Mouse (Mus musculus): ENCODE measurements around the gene Klhl40. TPM values are rescaled to one million over a fixed set of nuclear protein-coding genes. Genes with fewer than 3 reads are reported as not detected.

The Klhl40 gene
- total RNA-seq, 2 experiments from 2014 or later: 1.3 TPM

DNA sequence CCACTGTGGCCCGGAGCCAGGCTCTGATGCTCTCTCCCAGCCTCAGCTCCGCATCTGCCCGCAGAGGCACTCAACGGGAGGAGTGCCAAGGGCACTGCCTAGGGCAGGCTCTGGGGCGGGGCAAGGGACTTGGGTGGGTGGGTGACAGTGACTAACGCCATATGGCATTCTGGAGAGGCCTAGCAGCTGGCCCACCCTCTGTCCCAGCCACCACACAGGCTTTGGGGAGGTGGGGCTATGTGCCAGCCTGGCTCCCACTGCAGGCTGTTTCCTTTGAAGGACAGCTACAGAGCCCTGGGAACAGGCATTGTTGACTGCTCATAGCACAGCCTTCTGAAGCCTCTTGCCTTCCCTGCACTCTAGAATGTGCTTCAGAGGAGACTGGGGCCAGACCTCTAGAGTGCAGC is 45.2 kb downstream of the Klhl40 start:
- intact Hi-C loops (cut with DNase I): no loop called here
- DNase-seq: peak; percentile 91

DNA sequence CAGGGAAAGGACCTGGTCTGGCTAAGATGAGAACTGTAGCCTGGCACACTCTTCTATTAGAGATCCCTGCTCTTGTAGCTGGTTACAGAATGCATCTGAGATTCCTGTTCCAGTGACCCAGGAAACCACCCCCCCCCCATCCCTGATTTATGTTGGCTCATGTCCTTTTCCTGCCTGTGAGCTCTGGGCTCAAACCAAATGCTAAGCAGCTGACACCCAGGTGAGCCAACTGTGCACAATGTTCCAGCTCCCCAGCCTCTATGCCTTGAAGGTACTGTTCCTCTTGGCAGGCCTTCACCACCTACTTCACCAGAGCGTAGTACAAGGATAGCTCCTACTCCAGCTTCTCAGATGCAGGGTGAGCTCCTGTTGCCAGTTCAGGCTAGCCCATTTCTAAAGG is 45.6 kb downstream of the Klhl40 start:
- intact Hi-C loops (cut with DNase I): no loop called here
- DNase-seq: peak; percentile 33

DNA sequence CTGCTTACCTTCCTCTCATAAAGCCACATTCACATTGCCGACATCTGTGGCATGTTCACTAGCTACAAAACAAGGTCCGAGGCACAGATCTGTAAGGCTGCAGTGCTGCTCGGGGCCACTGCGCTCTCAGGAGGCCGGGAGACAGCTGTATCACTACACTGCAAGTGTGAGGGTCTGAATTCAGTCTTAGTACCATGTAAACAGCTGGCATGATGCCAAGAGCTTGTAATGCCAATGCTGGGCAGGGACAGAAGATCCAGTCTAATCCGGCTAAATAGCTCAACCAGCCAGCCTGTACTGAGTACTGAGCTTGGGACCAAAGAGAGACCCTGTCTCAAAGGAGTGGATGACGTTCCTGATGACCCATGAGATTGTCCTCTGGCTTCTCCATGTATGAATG is 46.6 kb downstream of the Klhl40 start:
- intact Hi-C loops (cut with DNase I): no loop called here
- peak; percentile 70 for DNase-seq

DNA sequence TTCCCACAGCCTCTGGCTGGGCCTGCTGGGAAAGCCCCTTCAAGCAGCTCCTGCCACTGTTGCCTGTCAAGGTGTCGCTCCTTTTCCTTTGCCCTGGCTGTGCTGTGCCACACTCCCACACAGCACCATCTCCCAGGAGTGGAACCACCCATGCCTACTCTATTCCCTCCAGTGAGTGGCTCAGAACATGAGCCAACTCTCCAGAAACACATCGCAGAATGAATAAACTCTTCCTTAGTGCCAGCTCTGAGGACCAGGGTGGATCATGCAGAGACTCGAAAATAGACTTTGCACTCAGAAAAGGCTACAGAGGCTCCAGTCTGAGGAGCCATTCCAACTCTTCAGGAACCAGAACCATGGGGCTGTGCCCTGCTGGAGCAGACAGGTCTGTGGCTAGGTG is 48.9 kb downstream of the Klhl40 start:
- intact Hi-C loops (cut with DNase I): no loop called here

DNA sequence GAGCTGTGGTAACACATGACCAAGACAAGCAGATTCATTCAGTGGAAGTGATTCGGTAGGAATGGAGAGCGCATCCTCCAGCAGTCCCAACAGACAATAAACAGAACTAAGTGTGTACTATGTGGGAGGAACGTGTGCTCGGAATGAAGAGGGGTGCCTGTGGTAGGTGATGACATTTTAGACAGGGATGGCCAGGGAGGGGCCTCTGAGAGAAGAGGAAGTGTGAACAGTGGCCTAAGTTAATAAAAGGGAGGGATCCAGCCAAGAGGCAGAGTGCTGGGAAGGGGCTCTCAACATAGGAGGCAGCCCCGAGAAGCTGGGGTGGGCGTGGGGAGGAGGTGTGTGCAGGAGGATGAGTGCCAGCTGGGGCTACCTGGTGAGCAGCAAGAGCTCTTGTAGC is 50.9 kb downstream of the Klhl40 start:
- intact Hi-C loops (cut with DNase I): no loop called here
- no peak for DNase-seq

More for the DNA sequence above, 48.9 kb downstream of the Klhl40 start:
- DNase-seq: no peak

DNA sequence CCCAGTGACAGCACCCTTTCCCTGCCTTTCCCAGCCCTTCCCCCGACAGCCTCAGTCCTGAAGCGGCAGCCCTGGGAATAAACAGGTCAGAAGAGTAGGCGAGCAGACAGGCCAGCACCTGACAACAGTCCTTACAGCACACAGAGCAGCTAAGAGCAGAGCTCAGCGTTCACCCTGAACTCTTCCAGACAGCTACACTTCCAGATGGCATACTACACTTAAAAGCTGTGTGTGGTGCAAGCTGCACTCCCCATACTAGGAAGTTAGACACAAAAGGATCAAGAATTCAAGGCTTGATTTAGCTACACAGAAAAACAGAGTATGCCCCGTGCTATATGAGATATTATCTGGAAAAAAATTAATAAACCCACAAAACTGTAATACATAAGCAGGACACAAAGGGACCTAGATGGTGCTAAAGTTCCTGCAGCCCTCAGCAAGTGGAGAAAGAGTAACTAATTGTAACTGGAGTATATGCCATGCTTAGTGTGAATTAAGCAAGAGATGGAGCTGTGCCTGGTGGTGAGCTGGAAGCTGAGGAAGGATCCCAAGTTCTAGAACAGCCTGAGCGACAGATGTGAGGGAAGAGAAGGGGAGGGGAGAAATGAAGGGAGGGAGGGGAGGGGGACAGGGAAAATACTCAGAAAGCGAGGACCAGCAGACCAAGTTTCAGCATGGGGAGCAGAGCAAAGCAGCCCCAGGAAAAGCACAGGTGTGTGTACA is 52.0 kb downstream of the Klhl40 start:
- intact Hi-C loops (cut with DNase I): no loop called here
- DNase-seq: no peak

DNA sequence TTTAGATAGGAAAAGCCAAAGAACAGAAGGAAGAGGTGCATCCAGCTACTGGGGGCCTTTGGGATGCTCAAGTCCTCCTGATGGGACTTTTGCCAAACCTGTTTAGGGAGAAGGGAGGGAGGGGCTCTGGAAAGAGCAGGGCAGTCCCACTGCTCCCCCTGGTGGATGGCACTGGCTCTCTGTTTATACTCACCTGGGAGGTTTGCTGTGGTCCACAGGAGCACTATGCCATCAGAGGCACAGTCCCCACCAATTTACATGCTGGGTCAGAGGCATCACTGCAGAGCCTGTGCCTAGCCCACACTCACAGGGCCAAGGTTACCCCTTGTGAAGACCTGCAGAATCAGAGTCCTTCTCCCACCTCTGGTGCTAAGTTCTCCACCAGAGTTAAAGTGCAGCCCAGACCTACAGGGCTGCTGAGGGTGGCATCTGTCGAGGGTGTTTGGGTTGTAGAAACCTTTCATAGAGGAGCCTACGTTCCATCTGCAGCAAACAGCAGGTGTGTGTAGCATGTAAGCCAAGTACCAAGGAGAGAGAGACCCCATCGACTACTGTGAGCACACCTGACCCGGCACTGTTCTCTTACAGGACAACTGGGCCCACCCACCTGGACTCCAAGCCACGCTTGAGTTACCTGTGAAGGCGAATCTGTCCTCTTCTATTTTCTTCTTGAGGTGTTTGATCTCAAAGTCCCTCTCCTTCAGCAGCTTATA is 53.0 kb downstream of the Klhl40 start:
- DNase-seq: peak; percentile 67
- intact Hi-C loops (cut with DNase I): no loop called here

DNA sequence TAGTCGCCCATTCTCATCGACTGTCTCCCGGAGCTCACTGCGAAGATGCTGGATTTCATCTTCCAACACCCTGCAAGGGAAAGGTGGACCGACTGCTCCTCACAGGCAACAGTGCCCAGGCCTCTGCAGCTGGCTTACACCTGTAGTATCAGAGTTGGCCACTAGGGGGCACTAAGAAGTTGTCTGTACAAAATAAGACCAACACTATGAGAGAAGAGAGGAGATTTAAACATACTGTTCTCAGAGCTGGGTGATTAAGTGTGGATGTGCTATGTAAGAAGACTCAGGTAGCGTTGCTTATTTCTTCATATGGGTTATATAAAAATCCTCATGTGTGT is 53.5 kb downstream of the Klhl40 start:
- peak; percentile 84 for DNase-seq
- intact Hi-C loops (cut with DNase I): no loop called here

Other genes starting within 250 kb of the Klhl40 start
- under 1 TPM; 0.42 to 0.98 TPM for gene Lyzl4, start 135.5 kb upstream of the Klhl40 start, total RNA-seq (2021)
- 1 to 10 TPM; 3.1 to 5.5 TPM for gene Vipr1, start 134.9 kb upstream of the Klhl40 start, total RNA-seq (2021)
- gene Sec22c, start 72.1 kb upstream of the Klhl40 start, total RNA-seq (2021): 10 to 100 TPM; 38.7 to 40.7 TPM
- gene Ss18l2, start 67.3 kb upstream of the Klhl40 start, total RNA-seq (2021): 10 to 100 TPM; 60.1 to 60.6 TPM
- 100 to 1,000 TPM; 145 to 152 TPM for gene Nktr, start 58.4 kb upstream of the Klhl40 start, total RNA-seq (2021)
- gene Zfp651, start 18.3 kb upstream of the Klhl40 start, total RNA-seq (2021): 10 to 100 TPM; 87.2 to 91.9 TPM
- gene Hhatl, start 14.9 kb downstream of the Klhl40 start, total RNA-seq (2021): under 1 TPM in 1 of 2 experiments, not detected in 1; 0.93 TPM
- 1 to 10 TPM; 3.9 to 4.3 TPM for gene Ccdc13, start 61.9 kb downstream of the Klhl40 start, total RNA-seq (2021)
- gene Higd1a, start 80.8 kb downstream of the Klhl40 start, total RNA-seq (2021): 10 to 100 TPM; 55.9 to 58.7 TPM
- 1 to 10 TPM; 1.7 to 4.3 TPM for gene Ackr2, start 120.7 kb downstream of the Klhl40 start, total RNA-seq (2021)
- gene Cyp8b1, start 138.7 kb downstream of the Klhl40 start, total RNA-seq (2021): not detected
- gene Fam198a, start 173.4 kb downstream of the Klhl40 start, total RNA-seq (2021): 1 to 10 TPM; 3.1 to 3.5 TPM
- gene Pomgnt2, start 219.5 kb downstream of the Klhl40 start, total RNA-seq (2021): 10 to 100 TPM; 31.5 to 35.8 TPM

Data from left cerebral cortex, postnatal 4 days (tissue).